Mouse (Mus musculus) retina, postnatal 7 days (tissue): ENCODE measurements around the gene Mrpl33.

Experiments used
- DNase-seq: peaks from one replicate; pipeline ENCODE4 v3.0.0-alpha.2; 2012; ENCODE audit warnings: low read depth, low spot score

The Mrpl33 gene

DNA sequence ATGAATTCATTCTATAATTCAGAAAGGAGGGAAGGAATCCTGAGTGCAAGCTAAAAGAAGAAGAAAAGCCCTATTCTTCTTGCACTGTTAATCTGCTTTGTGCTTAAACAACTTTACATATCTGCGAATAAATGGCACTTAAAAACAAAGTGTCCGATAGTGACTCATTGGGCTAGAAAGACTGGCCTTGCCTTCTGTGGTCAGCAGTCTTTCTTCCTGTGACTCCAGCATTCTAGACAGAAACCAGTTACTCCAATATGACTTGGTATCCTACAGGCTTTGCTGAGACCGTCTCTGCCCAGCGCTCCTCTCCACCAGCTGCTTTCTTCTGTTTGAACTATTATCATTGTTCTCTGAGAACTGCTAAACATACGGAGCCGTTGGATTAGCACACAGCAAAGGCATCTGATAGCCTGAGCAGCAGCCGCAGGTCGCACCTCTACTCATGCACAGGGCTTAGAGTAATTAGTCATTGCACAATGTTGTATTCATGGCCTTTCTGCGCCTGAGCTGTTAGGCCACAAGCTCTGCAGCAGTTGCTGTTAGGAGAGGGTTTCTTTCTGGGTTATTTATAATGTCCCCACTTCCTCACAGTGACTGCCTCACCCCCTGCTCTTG is 40.0 kb downstream of the Mrpl33 start:
- DNase-seq = no peak

DNA sequence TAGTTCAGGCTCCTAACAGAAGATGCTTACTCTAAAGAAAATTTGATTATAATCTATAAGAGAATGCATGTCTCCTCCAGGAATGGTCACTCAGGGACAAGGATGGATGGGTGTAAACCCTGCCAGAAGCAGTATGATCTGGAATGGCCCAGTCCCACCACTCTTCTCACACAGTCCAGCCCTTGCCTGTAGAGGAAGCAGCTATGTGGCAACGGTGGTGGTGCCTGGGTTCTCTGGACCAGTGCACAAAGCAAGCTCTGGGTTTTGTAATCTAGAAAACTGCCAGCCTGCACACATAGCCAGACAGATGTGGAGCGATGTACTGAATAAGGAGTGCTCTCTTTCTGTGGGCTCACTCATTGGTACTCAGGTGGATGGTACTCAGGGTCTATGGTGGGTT is 43.8 kb downstream of the Mrpl33 start:
- DNase-seq = no peak

DNA sequence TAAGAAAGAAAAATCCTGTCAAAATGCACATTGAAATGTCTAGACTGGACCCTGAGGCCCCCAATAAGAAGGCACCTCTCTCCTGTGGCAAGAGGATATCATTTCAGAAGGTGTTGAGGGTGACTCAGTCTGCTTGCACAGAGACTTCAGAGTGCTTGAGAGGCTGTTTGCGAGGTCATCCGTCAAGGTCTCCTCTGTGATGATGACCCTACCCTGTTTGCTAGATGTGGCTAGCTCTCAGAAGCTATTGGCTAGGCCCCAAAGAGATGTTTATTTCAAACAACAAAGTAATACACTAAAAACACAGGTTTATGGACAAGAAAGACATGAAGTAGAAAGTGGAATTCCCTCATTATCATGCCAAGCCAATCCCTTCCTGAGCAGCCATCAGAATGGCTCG is 45.6 kb downstream of the Mrpl33 start:
- DNase-seq = no peak

DNA sequence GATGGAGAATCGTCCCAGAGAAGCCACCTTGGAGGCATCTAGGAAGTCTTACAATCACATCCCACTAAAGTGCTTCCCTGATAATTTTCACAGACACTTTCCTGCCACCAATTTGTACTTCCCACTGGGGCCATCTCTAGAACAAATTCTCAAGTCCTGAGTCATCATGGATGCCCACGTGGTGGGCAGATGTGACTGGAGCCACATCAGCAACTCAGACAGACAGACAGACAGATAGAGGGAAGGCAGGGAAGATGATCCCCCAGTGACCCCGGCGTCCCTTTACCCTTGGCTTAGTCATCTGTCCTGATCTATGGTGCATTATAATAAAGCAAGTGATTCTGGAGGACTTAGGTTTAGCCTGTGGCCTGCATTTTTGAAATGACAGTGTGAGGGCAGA is 47.5 kb downstream of the Mrpl33 start:
- no peak for DNase-seq

DNA sequence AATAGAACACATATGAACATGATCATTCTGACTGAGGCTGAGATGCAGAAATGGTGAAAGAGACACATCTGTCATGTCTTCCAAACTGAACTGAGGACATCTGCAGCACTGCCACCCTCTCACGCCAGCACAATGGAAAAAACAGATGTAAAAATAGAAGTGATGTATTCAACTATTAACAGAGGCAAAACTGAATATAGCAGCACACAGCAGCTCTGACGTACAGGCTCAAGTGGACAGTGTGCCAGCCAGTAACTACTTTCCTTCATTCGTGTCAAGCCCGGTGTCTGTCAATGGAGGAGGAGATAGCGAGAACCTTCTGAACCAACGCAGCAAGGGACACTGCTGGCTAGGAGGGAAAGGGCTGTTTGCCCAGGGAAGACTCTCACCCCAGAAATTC is 48.1 kb downstream of the Mrpl33 start:
- DNase-seq = no peak

DNA sequence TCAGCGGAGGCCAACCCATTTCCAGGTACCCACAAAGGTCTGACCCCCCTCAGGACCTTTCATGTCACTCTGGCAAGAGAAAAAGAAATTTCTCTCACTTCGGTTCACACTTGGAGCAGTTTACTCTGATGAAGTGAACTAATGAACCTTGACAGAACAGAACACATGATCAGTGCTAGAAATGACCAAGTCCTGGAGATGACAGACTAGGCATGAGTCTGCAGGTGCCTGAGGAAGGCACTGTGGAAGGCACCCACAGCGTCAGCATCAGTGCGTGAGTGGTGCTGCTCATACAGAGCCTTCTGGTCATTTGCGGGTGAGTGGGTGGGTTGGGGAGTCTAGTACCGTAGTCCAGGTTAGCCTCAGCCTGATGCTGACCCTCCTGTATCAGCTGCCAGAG is 49.1 kb downstream of the Mrpl33 start:
- no peak for DNase-seq

DNA sequence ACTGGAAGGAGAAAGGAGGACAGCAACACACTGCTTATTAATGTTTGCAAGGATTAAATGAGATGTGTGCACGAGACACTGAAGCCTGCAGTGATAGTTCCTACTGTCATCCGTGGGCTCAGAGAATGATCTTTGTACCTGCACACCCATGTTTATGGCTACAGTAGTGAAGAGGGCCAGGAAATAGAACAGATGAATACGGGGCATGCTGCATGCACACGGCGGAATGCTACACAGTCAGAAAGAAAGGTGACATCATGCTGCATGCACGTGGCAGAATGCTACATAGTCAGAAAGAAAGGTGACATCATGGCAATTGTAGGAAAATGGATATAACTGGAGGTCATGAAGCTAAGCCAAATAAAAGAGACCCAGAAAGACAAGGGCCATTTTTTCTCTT is 49.8 kb downstream of the Mrpl33 start:
- no peak for DNase-seq

DNA sequence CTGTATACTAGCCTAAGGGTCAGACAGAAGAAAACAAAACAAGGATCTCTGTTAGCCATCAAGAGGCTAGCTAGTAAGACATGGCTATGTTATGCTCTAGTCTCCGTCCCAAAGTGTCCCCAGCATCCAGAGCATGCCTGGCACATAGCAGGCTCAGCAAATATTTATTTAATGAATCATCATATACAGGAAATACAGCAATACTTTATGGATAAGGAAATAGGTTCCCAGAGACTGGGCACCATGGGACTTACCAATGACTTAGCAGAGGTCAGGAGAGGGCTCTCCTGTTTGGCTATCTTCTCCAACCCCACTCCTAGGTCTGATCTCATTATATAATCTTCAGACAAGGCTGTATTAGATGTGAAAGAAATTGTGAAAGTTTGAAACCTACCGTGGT is 50.6 kb downstream of the Mrpl33 start:
- DNase-seq = no peak

DNA sequence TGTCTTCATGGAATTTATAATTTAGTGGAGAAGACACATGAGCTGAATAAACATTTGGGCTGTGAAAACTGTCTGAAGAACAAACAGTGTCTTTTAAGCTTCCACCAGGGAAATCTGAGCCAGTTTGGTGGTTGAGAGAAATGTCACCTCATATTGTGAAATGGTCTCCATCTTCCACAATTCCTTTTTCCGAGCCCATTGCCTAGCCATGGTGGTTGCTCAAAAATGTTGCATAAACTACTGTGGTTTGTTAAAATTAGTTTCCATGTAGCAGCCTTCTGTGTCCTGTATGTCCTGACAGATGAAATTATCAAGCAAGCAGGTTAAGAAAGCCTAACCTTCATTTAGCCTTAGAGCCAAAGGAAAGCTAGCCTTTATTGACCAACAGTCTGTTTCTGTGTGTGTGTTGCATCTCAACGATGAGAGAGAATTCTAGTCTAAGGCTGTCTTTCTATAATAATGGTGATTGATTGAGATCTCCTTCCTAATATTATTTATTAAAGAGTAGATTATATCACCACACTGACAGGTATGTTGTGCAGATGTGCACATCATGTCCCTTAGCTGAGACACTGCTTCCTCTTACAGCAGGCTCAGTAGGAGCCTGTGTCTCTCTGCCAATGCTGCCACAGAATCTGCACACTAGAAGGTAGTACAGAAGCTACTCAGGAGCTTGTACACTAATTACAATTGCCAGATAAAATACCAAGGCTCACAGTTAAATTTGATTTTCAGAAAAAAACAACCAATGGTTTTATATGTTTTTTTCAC is 54.0 kb downstream of the Mrpl33 start:
- DNase-seq = no peak

DNA sequence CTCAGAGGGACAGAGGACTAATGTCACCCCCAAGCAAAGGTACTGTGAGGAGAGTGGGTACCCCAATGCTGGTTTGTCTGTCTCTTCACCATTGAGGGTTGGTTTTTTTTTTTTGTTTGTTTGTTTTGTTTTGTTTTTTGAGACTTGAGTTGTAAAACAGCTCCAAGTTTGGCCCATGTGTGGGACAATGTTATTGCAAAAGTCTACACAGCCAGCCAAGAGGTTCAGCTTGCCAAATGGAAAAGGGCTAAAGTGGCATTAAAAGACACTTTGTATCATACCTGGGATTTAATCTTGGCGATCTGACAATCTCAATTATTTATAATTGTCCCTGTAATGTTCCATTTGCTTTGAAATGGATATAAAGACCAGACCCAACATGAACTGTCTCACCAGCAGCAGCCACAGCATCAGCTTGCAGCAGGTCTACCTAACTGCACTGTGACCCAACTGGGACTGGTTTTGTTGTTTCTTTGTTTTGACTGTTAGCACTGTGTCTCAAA is 59.0 kb downstream of the Mrpl33 start:
- no peak for DNase-seq

DNA sequence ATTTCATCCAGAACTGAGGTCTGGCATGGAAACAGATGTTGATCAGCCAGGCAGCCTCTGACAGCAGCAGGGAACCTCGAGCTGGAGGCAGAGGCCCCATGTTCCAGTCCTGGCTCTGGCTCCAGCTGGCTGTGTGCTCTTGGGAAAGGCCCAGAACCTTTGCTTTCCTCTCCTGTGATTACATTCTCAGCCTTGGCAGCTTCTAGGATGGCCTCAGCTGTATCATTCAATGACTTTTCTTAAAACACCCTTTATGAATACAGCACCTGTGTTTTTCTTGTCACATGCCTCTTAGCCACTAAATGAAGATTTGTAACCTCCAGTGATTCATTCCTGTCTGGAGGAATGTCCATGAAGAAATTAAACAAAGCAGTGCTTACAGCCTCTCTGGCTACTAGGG is 69.4 kb downstream of the Mrpl33 start:
- DNase-seq = no peak

DNA sequence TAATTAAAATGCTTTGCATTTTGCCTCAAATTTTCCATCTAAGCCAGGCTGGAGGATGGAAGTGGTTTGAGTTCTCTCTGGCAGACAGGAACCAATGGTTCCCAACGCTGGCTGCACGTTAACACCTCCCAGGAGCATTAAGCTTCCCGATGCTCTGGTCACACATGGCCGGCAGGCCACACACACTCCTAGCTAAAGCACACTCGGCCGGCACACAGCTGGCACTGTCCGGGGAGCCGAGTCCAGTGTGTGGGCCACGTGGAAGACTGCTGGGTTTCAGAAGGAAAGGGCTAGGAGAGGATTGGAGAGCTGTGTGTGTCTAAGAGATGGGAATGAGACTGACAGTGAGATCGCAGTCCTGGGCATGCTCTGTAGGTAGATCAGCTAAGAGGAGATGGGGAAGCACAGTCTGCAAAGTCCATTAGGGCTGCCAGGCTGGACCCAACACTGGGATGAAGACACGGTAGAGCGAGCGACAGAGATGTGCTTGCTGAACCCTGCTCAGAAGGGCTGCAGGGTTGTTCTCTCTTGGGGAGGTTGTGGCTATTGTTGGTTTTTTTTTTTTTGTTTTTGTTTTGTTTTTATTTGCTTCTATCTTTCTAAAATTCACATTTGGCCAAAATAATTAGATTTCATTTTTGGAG is 71.7 kb downstream of the Mrpl33 start:
- DNase-seq = no peak

DNA sequence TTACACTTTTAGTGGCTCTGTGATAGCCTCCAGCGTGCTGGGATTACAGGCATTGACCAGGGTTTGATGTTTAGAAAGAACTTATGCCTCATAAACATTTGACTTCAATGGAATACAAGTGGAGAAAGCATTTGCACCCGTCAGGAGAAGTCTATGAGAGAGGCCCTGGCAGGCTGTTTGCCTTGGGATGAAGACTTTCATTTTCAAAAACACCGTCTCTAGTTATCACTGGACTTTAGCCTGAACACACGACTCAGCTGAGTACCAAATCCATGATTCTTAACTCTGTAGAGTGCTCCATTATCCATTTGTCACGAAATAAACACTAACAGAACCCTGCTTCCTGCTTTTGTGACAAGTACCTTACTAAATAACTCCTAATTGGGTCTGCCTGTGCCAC is 73.2 kb downstream of the Mrpl33 start:
- no peak for DNase-seq

DNA sequence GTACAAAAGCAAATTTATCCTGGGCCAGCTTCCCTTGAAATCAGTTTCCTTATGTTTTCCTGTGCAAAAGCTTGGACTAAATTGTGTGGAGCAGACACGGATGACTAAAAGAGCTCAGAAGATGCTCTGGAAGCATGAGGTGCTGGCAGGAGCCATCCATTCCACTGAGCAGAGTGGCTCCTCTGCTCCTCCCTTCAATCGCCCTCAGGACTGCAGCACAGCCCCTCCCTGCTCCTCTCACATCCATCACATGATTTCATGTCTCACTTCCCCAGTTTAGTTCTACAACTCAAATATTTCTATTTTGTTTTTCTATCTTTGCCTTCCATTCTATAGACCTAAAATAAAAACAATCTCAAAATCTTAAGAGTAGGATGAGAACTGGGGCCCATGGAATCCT is 74.4 kb downstream of the Mrpl33 start:
- DNase-seq = no peak

DNA sequence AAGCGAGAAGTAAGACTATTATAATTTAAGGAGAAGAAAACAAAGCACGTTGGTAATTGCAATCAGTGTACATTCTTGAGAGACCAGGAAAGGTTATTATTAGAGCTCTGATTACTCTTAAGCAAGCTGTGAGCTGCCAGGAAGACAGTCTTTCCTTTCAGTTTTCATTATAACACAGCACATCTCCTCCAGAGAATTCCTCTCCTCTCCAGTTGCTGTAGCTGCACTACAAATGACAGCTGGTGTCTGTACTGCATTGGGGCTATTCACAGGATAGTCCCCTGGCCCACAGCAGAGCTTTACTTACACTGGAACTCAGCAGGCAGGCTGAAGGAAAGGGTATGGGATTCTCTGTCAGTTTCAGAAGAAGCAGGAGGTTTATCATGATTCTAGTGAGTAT is 76.7 kb downstream of the Mrpl33 start:
- no peak for DNase-seq

DNA sequence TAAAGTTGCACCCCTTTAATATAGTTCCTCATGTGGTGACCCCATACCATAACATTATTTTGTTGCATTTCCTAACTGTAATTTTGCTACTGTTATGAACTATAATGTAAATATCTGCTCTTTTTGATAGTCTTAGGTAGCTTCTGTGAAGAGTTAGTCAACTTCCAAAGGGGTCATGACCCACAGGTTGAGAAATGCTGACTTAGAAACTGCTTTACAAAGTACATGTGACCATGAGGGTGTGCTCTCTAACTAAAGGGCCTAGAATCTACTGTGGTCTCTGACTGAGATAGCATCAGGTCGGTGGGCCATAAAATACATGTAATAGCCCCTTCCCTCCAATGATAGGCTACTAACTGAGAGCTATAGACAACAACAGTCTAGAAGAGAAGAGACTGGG is 81.3 kb downstream of the Mrpl33 start:
- DNase-seq = no peak

DNA sequence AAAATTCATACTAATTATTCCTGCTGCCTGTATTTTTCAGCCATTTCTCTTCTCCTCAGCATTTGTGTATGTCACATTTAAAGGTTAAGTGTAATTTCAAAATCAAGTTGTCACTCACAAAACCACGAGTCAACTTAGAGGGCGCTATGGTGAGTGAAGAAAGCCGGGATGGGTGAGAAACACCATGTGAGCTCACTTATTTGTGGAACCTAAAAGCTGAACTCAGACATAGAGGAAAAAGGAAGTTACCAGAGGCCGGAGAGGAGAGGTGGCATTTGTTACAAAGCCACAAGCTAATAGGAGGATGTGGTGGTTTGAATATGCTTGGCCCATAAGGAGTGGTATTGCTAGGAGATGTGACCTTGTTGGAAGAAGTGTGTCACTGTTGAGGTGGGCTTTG is 83.4 kb downstream of the Mrpl33 start:
- no peak for DNase-seq

DNA sequence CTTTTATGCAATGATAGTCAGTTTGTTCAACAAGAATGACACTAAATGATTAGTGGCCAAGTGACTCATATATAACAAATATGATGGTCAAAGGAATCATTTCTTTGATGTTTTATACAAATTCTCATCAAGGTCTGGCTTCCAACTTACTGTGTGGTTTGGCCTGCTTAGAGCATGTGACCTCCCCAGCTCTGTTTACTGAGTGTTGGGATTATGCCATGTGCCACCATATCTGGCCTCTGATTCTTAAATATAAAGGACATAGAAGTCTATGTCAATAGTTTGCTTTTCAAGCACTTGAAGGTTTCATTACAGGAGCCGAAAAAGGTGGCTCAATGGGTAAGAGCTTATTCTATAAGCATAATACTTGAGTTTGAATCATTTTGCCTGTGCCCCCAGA is 85.6 kb downstream of the Mrpl33 start:
- DNase-seq = no peak

DNA sequence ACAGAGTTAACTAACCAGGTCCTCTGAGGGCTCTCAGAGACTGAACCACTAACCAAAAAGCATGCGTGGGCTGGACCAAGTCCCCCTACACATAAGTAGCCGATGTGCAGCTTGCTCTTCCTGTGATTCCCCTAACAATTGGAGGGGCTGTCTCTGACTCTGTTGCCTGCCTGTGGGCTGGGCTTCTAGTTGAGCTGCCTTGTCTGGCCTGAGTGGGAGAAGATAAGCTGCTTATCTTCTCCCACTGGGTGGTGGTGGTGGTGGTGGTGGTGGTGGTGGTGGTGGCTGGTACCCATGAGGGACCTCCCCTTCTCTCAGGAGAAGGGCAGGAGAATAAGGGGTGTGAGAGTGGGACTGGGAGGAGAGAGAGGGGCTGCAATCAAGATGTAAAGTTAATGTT is 89.3 kb downstream of the Mrpl33 start:
- no peak for DNase-seq

DNA sequence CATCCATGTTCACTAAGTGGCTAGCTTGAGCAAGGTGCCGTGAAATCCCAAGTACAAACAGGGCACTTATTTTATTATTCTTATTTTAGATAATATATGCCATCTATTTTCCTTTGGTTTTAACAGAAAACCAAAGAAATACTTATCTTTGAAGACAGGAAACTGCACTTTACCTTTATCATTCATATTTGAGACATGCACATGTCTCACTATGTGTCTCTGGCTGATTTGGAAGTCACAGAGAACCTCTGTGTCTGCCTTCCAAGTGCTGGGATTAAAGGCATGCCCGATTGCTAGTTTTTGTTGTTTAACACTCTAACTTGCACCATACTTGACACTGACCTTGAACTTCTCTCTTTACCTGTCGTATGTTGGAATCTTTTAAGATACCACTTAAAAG is 91.2 kb downstream of the Mrpl33 start:
- DNase-seq = no peak

DNA sequence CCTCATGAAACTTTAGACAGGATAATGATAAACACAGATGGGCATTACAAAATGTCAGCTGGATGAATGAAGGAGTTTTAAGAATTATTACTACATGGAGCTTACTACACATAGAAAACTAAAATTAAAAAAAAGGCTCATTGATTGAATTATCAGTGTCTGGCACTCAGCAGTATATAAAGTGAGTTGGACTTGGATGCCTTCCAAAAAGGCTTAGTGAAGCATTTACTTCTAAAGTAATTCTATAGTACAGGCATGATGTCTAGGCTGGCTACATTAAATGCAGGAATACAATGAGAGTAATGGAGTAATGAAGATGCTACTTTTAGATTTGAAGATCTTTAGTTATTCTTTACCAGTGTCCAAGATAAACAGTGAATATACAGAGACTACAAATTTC is 96.5 kb downstream of the Mrpl33 start:
- DNase-seq = no peak

DNA sequence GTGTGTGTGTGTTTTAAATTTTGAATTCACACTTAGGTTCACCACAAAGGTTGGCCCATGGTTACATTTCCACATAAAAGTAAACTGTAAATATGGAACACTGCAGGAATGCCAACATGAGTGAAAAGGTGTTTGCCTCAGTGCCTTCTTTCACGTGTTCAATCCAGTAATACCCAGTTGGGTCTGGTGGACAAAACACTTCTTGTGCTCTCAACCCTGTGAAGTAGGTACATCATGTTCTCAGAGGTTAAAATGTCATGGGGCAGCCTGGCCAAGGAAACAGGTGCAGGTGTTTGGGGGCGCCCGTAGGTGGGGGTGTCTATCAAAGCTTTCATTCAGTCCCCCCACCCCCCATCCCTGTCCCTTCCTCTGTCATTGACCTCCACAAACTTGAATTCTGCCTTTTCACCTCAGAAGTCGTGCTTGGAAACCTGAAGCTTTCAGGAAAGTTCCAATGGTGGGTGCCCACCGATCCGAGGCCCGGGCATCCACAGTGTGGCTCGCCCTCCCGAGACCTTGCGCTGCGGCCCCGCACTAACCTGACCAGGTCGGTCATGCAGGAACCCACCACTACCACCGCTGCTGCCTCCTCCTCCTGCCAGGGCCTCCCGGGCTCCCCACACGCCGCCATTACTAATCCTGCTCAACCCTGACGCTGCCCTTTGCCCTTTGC is 100.4 kb downstream of the Mrpl33 start, which contains the start of gene Rbks:
Gene Rbks (minus strand): TSS at position 657 of the 673 bp plus-strand sequence.
- DNase-seq = no peak
